Mouse (Mus musculus) spleen, postnatal 10 days (tissue): ENCODE measurements around the gene Itm2c.

Experiments used
- DNase-seq, 2 experiments: peaks; one replicate each; pipeline ENCODE4 v3.0.0; 2021 to 2022; ENCODE audit warnings: low spot score in 2 of 2

Itm2c gene

GRCm38 (mm10) chr1:85899388-85899761 lies 5.3 kb downstream of the Itm2c start:
- DNase-seq, result no peak

- no peak for DNase-seq
Measured at GRCm38 (mm10) chr1:85900521-85901333, 6.6 kb downstream of the Itm2c start.

GRCm38 (mm10) chr1:85901516-85902107 lies 7.5 kb downstream of the Itm2c start:
- DNase-seq, result no peak

GRCm38 (mm10) chr1:85902108-85902561 lies 8.1 kb downstream of the Itm2c start:
- DNase-seq, result no peak

GRCm38 (mm10) chr1:85906892-85907291 lies 12.8 kb downstream of the Itm2c start:
- no peak for DNase-seq

- DNase-seq, result no peak
Measured at GRCm38 (mm10) chr1:85908754-85909590, 14.9 kb downstream of the Itm2c start.

GRCm38 (mm10) chr1:85913078-85913755 lies 19.1 kb downstream of the Itm2c start:
- no peak for DNase-seq

- DNase-seq, result no peak
Measured at GRCm38 (mm10) chr1:85915890-85916289, 21.8 kb downstream of the Itm2c start.

- no peak for DNase-seq
Measured at GRCm38 (mm10) chr1:85916830-85917450, 22.9 kb downstream of the Itm2c start.

GRCm38 (mm10) chr1:85919621-85920020 lies 25.5 kb downstream of the Itm2c start:
- DNase-seq, result no peak

GRCm38 (mm10) chr1:85921725-85922124 lies 27.6 kb downstream of the Itm2c start:
- no peak for DNase-seq

GRCm38 (mm10) chr1:85922127-85922864 lies 28.2 kb downstream of the Itm2c start:
- DNase-seq, result no peak

- DNase-seq, result no peak
Measured at GRCm38 (mm10) chr1:85922865-85923211, 28.8 kb downstream of the Itm2c start.

- DNase-seq, result no peak
Measured at GRCm38 (mm10) chr1:85925183-85925582, 31.1 kb downstream of the Itm2c start.

- no peak for DNase-seq
Measured at GRCm38 (mm10) chr1:85928057-85928687, 34.1 kb downstream of the Itm2c start, which contains the start of gene 4933407L21Rik. 4933407L21Rik (plus strand) TSS chr1:85928483.

- DNase-seq, result no peak
Measured at GRCm38 (mm10) chr1:85928688-85929065, 34.6 kb downstream of the Itm2c start.

- DNase-seq, result no peak
Measured at GRCm38 (mm10) chr1:85929406-85929805, 35.3 kb downstream of the Itm2c start.

GRCm38 (mm10) chr1:85931170-85931569 lies 37.1 kb downstream of the Itm2c start:
- DNase-seq, result no peak

- no peak for DNase-seq
Measured at GRCm38 (mm10) chr1:85933226-85933625, 39.1 kb downstream of the Itm2c start.
